Mouse (Mus musculus): ENCODE results near the gene Stap2.

GRCm38 (mm10) chr17:56010681-56011080, 5.3 kb upstream of the Stap2 start:
- TF ChIP-seq CTCF (IDR thresholded peaks at IDR 0.05; ENCODE audit: borderline replicate concordance, insufficient read depth, low read depth, low read length) (peak; percentile 93), POLR2A (IDR thresholded peaks at IDR 0.05; ENCODE audit: borderline replicate concordance, insufficient read depth, low read length) (no peak)
